Mouse (Mus musculus) limb, embryonic 10.5 days (tissue): ENCODE results near the gene Srsf1. TPM values are rescaled to one million over a fixed set of nuclear protein-coding genes. Genes with fewer than 3 reads are reported as not detected.

ENCODE experiments used
- DNase-seq: peaks from one replicate; pipeline ENCODE4 v3.0.0-alpha.2; 2017; ENCODE audit warnings: low spot score
- H3K27ac ChIP-seq: fragments of 300-500 bp; sonication (generic); 2 replicates; pipeline ENCODE4 v1.5.1; 2016; ENCODE audit warnings: mild to moderate bottlenecking
- H3K27me3 ChIP-seq: fragments of 300-500 bp; sonication (generic); 2 replicates; pipeline ENCODE4 v1.6.1; 2016; ENCODE audit warnings: low read depth, mild to moderate bottlenecking; ENCODE audit not compliant: poor library complexity, severe bottlenecking
- H3K36me3 ChIP-seq: fragments of 300-500 bp; sonication (generic); 2 replicates; pipeline ENCODE4 v1.6.1; 2016; ENCODE audit warnings: mild to moderate bottlenecking, moderate library complexity
- H3K4me1 ChIP-seq: fragments of 300-500 bp; sonication (generic); 2 replicates; pipeline ENCODE4 v1.6.1; 2016
- H3K4me3 ChIP-seq: fragments of 300-500 bp; sonication (generic); 2 replicates; pipeline ENCODE4 v1.5.1; 2016; ENCODE audit warnings: mild to moderate bottlenecking, moderate library complexity
- H3K9me3 ChIP-seq: fragments of 300-500 bp; sonication (generic); replicated peaks from 2 replicates; pipeline ENCODE4 v1.6.1; 2016; ENCODE audit warnings: mild to moderate bottlenecking
- WGBS: fragments of 180-500 bp; shearing (Covaris S2); methylation state at CpG from one replicate; pipeline ENCODE4 v1.1.7; 2016; 5-methylcytosine and 5-hydroxymethylcytosine counted together
- polyA plus RNA-seq: library from polyadenylated mRNA; unstranded; fragments of >200 nt; fragmentation: Nextera tagmentation; extraction: Ambion mirVana; gene quantifications from 2 replicates; pipeline ENCODE4 v1.2.1, GENCODE M21; 2016

Srsf1 gene
- polyA plus RNA-seq, 1 experiment from 2014 or later: 415 TPM

DNA sequence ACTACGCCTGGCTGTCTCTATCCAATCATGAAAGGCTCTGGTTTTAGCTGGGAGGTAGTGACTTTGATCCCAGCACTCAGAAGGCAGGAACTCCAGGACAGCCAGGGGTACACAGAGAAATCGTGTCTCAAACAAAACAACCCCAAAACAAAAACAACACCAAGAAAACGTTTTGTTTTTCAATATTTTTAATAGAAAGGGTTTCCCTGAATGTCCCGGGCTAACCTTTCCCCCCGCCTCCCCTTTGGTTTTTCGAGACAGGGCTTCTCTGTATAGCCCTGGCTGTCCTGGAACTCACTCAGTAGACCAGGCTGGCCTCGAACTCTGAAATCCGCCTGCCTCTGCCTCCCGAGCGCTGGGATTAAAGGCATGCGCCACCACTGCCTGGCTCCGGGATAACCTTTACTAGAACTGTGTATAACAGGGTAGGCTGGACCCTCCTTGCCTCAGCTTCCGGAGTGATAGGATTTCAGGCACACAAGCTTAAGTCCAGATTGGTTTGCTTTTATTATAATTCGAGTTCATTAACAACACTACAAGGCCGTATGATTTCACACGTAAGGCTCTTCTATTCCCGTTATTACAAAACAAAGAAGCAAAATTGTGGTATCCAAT, 743 bp upstream of the Srsf1 start:
- 71% methylated on average over 17 of the region's 17 CpGs for WGBS
- Histone ChIP-seq H3K36me3 (peaks cover 47% of the 10 kb centered on the region), H3K27ac (peak overlapping the region; percentile 100)

DNA sequence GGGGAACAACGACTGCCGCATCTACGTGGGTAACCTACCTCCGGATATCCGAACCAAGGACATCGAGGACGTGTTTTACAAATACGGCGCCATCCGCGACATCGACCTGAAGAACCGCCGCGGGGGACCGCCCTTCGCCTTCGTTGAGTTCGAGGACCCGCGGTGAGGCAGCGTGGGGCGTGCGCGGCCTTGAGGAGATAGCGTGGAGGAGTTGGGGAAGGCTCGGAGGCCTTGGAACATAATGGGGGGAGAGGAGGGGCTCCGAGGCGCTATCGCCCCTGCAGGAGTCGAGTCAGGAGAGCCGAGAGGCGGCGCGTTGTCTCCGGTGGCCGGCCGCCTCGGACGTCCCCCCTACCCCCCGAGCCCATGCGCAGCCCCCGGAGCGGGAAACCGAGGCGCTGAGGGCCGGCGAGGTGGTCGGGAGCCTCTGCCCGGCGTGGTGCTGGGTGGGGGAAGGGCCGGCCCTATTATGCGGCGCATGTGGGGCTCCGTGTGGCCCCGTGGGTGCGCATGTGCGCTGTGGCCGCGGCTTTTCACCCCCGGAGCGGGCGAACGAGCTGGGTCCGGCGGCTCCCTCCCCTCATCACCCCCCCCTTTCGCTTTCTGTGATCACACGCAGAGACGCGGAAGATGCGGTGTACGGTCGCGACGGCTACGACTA, 828 bp downstream of the Srsf1 start:
- peaks cover 28% of the 10 kb centered on the region for H3K4me1 ChIP-seq
- no peaks in the 10 kb centered on the region for H3K9me3 ChIP-seq
- WGBS: under 1% methylated on average over 75 of the region's 76 CpGs
- H3K27me3 ChIP-seq: no peaks in the 10 kb centered on the region
- peak overlapping the region; percentile 100 for H3K27ac ChIP-seq
- DNase-seq: peak; percentile 81
- H3K4me3 ChIP-seq: peak overlapping the region; percentile 100
- H3K36me3 ChIP-seq: peaks cover 50% of the 10 kb centered on the region

More for the DNA sequence above, 743 bp upstream of the Srsf1 start:
- peak overlapping the region; percentile 100 for H3K4me3 ChIP-seq
- no peaks in the 10 kb centered on the region for H3K9me3 ChIP-seq
- peak; percentile 38 for DNase-seq
- H3K4me1 ChIP-seq: peaks cover 28% of the 10 kb centered on the region
- no peaks in the 10 kb centered on the region for H3K27me3 ChIP-seq

DNA sequence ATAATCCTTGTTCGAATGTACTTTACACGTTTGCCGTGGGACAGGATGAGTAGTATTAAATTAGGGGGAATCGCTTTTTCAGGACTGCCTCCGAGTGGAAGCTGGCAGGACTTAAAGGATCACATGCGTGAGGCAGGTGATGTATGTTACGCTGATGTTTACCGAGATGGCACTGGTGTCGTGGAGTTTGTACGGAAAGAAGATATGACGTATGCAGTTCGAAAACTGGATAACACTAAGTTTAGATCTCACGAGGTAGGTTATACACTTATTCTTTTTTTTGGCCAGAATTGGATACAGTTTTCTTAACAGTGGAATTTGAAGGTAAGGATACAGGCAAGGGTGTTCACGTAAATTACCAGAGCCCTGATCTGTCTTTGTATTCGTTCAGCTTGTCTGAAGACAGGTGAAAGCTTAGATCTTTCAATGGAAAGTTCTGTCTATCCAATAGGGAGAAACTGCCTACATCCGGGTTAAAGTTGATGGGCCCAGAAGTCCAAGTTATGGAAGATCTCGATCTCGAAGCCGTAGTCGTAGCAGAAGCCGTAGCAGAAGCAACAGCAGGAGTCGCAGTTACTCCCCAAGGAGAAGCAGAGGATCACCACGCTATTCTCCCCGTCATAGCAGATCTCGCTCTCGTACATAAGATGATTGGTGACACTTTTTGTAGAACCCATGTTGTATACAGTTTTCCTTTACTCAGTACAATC, 1.9 kb downstream of the Srsf1 start:
- Histone ChIP-seq H3K27ac (peak overlapping the region; percentile 100), H3K4me3 (peak overlapping the region; percentile 100), H3K9me3 (no peaks in the 10 kb centered on the region), H3K36me3 (peaks cover 59% of the 10 kb centered on the region), H3K27me3 (no peaks in the 10 kb centered on the region), H3K4me1 (peaks cover 28% of the 10 kb centered on the region)
- 44% methylated on average over 26 of the region's 26 CpGs for WGBS
- peak; percentile 29 for DNase-seq

DNA sequence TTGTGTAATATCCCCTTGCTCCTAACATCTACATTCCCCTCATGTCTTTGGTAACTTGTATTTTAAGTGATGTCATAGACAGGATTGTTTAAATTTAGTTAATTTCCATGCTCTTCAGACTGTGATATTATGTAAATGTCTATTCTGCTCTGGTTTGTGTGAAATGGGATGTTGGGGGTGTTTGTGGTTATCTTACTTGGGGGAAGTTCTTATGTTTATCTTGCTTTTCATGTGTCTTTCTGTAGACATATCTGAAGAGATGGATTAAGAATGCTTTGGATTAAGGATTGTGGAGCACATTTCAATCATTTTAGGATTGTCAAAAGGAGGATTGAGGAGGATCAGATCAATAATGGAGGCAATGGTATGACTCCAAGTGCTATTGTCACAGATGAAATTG, 2.6 kb downstream of the Srsf1 start:
- no peak overlapping the region for H3K27ac ChIP-seq
- no peaks in the 10 kb centered on the region for H3K9me3 ChIP-seq
- DNase-seq: no peak
- H3K27me3 ChIP-seq: no peaks in the 10 kb centered on the region
- H3K36me3 ChIP-seq: peaks cover 64% of the 10 kb centered on the region
- peak overlapping the region; percentile 100 for H3K4me3 ChIP-seq
- H3K4me1 ChIP-seq: peaks cover 28% of the 10 kb centered on the region

DNA sequence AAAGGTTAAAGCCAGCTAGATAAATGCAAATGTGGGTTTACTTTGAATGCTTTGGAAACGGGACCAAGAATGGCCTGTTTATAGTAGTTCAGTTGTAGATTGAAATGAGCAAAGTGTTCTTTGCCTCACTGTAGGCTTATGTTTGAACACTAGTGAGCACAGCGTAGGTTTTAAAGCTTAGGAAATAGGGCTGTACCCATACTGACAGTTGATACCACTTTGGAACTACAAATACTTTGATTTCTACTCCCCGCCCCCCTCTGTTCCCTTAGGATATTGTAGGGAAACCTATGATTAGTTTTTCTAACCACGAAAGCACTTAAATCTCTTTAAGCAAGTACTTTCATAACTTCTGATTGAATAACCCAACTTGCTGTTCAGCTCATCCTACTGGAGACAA, 5.5 kb downstream of the Srsf1 start:
- Histone ChIP-seq H3K9me3 (no peaks in the 10 kb centered on the region), H3K27me3 (no peaks in the 10 kb centered on the region), H3K36me3 (peaks cover 71% of the 10 kb centered on the region), H3K27ac (no peak overlapping the region), H3K4me3 (no peak overlapping the region), H3K4me1 (peaks cover 19% of the 10 kb centered on the region)
- 94% methylated on average over 4 of the region's 4 CpGs for WGBS
- DNase-seq: no peak

DNA sequence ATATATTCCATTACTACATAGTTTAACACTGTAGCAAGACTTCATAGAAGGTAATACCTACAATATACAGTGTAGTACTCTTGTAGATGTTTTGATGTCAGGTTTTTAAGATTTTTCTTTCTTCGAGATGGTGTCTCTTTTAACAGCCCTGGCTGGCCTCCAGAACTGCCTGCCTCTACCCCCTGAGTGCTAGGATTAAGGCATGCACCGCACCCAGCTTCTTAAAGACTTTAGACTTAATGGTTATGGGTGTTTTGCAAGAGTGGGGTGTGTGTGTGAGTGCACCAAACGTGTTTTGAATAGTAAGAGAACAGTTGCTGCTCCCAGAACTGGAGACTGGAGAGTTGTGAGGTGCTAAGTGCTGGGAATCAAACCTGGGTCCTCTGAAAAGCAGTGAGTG, 6.6 kb downstream of the Srsf1 start:
- DNase-seq: no peak
- 70% methylated on average over 3 of the region's 3 CpGs for WGBS
- Histone ChIP-seq H3K4me1 (peaks cover 19% of the 10 kb centered on the region), H3K27me3 (no peaks in the 10 kb centered on the region), H3K4me3 (no peak overlapping the region), H3K36me3 (peaks cover 65% of the 10 kb centered on the region), H3K9me3 (no peaks in the 10 kb centered on the region), H3K27ac (no peak overlapping the region)

DNA sequence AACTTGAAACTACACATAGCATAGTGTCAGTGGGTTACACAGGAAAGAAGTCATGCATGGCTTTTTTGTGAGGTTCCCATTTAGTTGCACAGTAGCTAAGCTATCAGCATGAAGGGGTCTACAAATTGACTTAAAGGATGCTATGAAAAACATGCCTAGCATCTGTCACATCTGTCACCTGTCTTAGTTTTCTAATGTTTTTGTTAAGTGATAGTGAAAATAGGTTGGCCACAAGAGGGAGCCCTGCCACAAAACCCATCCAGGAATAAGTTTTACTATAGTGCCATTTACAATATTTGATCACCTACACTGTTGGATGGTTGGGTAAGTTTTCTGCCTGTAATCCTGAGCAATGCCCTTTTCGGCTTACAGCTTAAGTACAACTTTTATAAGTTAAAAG, 7.4 kb downstream of the Srsf1 start:
- no peak overlapping the region for H3K27ac ChIP-seq
- no peak overlapping the region for H3K4me3 ChIP-seq
- H3K36me3 ChIP-seq: peaks cover 57% of the 10 kb centered on the region
- 94% methylated on average over 1 of the region's 1 CpGs for WGBS
- no peaks in the 10 kb centered on the region for H3K9me3 ChIP-seq
- H3K27me3 ChIP-seq: no peaks in the 10 kb centered on the region
- DNase-seq: peak; percentile 61
- peaks cover 15% of the 10 kb centered on the region for H3K4me1 ChIP-seq

DNA sequence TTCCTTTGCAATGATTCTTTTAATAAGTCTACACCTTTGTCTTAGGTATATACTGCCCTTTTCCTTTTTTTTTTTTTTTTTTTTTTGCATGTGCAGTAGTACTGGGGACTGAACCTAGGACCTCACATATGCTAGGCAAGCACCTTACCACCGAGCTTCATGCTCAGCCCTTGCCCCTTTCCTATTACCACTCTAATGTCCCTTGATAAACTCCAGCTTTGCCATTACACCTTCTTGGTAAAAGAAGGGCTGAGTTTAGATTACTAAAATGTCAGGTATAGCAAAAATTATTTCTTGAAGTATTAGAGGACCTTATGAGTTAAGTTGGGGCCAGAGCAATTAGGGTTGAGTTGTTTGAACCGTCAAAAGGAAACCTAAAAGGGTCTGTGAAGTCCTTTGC, 8.6 kb downstream of the Srsf1 start:
- Histone ChIP-seq H3K36me3 (peaks cover 45% of the 10 kb centered on the region), H3K27me3 (no peaks in the 10 kb centered on the region), H3K27ac (no peak overlapping the region), H3K4me3 (no peak overlapping the region), H3K9me3 (no peaks in the 10 kb centered on the region), H3K4me1 (0 out of 2 replicates have a peak, but pooled peaks cover 3% of the 10 kb centered on the region)
- no peak for DNase-seq
- WGBS: 84% methylated on average over 2 of the region's 2 CpGs

DNA sequence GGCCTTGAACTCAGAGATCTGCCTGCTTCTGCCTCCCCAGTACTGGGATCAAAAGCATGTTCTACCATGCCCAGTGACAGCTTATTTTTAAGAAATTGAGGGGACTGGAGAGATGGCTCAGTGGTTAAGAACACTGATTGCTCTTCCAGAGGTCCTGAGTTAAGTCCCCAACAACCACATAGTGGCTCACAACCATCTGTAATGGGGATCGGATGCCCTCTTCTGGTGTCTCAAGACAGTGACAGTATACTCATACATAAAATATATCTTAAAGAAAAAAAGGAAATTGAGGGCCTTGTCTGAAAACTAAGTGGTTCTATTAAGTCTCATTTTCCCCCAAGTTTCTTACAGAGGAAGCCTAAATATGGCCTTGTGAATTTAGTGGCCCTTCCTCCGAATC, 10.6 kb downstream of the Srsf1 start:
- H3K9me3 ChIP-seq: no peaks in the 10 kb centered on the region
- no peak overlapping the region for H3K4me3 ChIP-seq
- no peak overlapping the region for H3K27ac ChIP-seq
- no peaks in the 10 kb centered on the region for H3K4me1 ChIP-seq
- 81% methylated on average over 2 of the region's 2 CpGs for WGBS
- H3K27me3 ChIP-seq: no peaks in the 10 kb centered on the region
- H3K36me3 ChIP-seq: peaks cover 25% of the 10 kb centered on the region
- DNase-seq: no peak

DNA sequence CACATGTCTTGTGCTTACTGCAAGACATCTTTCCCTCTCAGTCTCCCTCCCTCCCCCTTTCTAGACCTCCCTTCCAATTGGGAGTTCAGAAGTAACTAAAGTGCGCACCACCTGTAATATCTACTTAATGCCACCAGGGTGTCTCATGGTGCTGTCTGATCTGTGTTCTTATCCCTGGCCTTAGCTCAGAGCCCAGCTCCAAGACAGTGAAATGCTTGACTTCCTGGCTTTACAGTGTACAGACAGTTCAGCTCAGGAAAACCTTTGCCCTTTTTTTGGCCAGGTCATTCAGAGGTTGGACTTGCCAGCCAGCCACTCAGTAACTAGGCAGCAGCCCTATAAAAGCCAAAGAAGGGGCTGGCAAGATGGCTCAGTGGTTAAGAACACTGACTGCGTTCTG, 12.0 kb downstream of the Srsf1 start:
- 49% methylated on average over 2 of the region's 2 CpGs for WGBS
- peaks cover 11% of the 10 kb centered on the region for H3K36me3 ChIP-seq
- H3K4me3 ChIP-seq: no peak overlapping the region
- no peaks in the 10 kb centered on the region for H3K9me3 ChIP-seq
- H3K27ac ChIP-seq: no peak overlapping the region
- no peaks in the 10 kb centered on the region for H3K27me3 ChIP-seq
- no peak for DNase-seq
- no peaks in the 10 kb centered on the region for H3K4me1 ChIP-seq

DNA sequence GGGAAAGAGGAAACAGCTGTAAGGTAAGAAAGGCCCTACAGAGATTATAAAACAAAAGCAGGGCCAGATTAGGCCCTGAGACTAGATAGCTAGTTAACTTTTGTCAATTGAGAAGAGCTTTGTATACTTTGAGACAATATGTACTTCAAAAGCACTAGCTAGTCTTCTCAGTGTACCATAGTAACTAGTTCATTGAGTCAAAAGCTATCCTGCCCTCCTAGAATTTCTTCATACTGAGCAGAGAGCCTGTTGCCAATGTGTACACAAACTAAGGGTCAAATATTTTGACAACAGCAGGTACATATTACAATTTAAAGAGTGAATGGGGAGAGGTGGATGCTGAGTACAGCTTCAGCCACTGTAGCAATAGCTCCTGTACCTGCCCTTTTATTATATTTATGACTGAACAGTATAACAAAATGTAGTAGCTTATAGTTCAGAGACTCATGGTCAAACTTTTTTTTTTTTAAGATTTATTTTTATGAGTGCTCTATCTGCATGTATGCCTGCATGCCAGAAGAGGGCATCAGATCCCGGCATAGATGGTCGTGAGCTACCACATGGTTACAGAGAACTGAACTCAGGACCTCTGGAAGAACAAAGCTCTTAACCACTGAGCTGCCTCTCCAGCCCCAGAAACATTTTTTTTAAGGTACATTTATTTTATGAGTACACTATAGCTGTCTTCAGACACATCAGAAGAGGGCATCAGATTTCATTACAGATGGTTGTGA, 14.9 kb downstream of the Srsf1 start:
- H3K27me3 ChIP-seq: no peaks in the 10 kb centered on the region
- peaks cover under 1% of the 10 kb centered on the region; the same call in 1 of the 2 replicates for H3K4me1 ChIP-seq
- H3K36me3 ChIP-seq: no peaks in the 10 kb centered on the region
- no peak overlapping the region for H3K27ac ChIP-seq
- H3K4me3 ChIP-seq: no peak overlapping the region
- WGBS: 73% methylated on average over 2 of the region's 2 CpGs
- no peak for DNase-seq
- no peaks in the 10 kb centered on the region for H3K9me3 ChIP-seq

DNA sequence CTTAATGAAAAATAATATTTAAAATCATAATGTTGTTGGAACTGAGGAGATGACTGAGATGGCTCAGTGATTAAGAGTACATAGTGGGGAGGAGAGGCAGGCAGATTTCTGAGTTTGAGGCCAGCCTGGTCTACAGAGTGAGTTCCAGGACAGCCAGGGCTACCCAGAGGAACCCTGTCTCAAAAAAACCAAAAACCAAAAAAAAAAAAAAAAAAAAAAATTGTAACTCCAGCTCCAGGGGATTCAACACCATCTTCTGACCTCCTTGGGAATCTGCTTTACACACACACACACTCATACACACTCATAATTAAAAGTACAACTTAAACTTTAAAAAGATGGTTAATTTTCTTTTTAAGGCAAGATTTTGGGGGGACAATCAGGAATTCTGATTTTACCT, 18.6 kb downstream of the Srsf1 start:
- H3K27ac ChIP-seq: no peak overlapping the region
- H3K27me3 ChIP-seq: no peaks in the 10 kb centered on the region
- peaks cover 21% of the 10 kb centered on the region for H3K4me1 ChIP-seq
- H3K4me3 ChIP-seq: no peak overlapping the region
- no peaks in the 10 kb centered on the region for H3K9me3 ChIP-seq
- H3K36me3 ChIP-seq: no peaks in the 10 kb centered on the region
- no peak for DNase-seq

DNA sequence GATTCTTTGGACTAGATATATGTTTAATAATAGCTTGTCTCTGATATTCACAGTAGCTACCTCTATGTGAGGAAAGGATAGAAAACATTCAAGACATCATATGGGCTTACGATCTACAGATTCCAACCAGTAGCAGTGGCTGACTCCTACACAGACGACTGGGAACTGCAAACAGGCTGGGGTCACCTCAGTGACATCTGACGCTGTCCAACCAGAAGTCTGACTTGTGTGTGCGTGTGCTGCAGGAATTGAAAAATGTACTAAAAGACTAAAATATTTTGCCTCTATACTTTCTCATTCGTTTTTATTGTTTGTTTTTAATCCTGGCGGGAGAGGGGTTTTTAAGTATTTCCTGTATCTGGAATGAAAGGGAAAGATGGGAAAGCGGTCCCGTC, 20.0 kb downstream of the Srsf1 start:
- Histone ChIP-seq H3K9me3 (no peaks in the 10 kb centered on the region), H3K4me1 (peaks cover 34% of the 10 kb centered on the region), H3K27me3 (no peaks in the 10 kb centered on the region), H3K36me3 (no peaks in the 10 kb centered on the region), H3K4me3 (peak overlapping the region; percentile 98), H3K27ac (peak overlapping the region; percentile 100)
- 4% methylated on average over 8 of the region's 8 CpGs for WGBS
- no peak for DNase-seq
